Mouse (Mus musculus) MEL (cell line): ENCODE results near the gene Hp.

ENCODE experiments used
- BHLHE40 ChIP-seq: IDR thresholded peaks from 2 replicates; pipeline ENCODE4 v1.6.1; 2012; ENCODE audit warnings: low read depth, mild to moderate bottlenecking, inconsistent platforms, low read length, improper control_type of control experiment, borderline replicate concordance
- CTCF ChIP-seq, 3 experiments: IDR thresholded peaks in 2 of 3; conservative IDR thresholded peaks in 1 of 3; 2 replicates each; pipeline ENCODE4 v1.5.1; 2011 to 2012; ENCODE audit warnings: low read length in 3 of 3, low read depth in 2 of 3, mild to moderate bottlenecking in 2 of 3, improper control_type of control experiment in 1 of 3, inconsistent platforms in 1 of 3, mixed read lengths in 1 of 3, moderate library complexity in 1 of 3; ENCODE audit not compliant: control insufficient read depth in 1 of 3, insufficient read depth in 1 of 3, poor library complexity in 1 of 3, severe bottlenecking in 1 of 3
- EP300 ChIP-seq, 2 experiments: IDR thresholded peaks; 2 replicates each; pipeline ENCODE4 v1.6.1; 2011; ENCODE audit warnings: improper control_type of control experiment in 2 of 2, low read length in 2 of 2, low read depth in 1 of 2, mild to moderate bottlenecking in 1 of 2
- KAT2A ChIP-seq: conservative IDR thresholded peaks from 2 replicates; pipeline ENCODE4 v1.6.1; 2012; ENCODE audit warnings: low read depth, low read length, improper control_type of control experiment, inconsistent platforms
- MAX ChIP-seq: IDR thresholded peaks from 2 replicates; pipeline ENCODE4 v1.6.1; 2011; ENCODE audit warnings: low read length, improper control_type of control experiment
- MYC ChIP-seq: IDR thresholded peaks from 2 replicates; pipeline ENCODE4 v1.6.1; 2011; ENCODE audit warnings: low read depth, mild to moderate bottlenecking, low read length, improper control_type of control experiment, moderate library complexity
- POLR2A ChIP-seq, 2 experiments: IDR thresholded peaks; 2 replicates each; pipeline ENCODE4 v1.6.1; 2011 to 2012; ENCODE audit warnings: low read length in 2 of 2, mild to moderate bottlenecking in 2 of 2, control low read depth in 1 of 2, improper control_type of control experiment in 1 of 2, low read depth in 1 of 2, moderate library complexity in 1 of 2; ENCODE audit not compliant: control insufficient read depth in 1 of 2, insufficient read depth in 1 of 2, poor library complexity in 1 of 2
- UBTF ChIP-seq: IDR thresholded peaks from 2 replicates; pipeline ENCODE4 v1.6.1; 2012; ENCODE audit warnings: low read depth, mild to moderate bottlenecking, inconsistent platforms, low read length, improper control_type of control experiment, moderate library complexity, borderline replicate concordance; ENCODE audit not compliant: insufficient read depth
- USF1 ChIP-seq: IDR thresholded peaks from 2 replicates; pipeline ENCODE4 v1.6.1; 2014; ENCODE audit warnings: low read depth, mild to moderate bottlenecking, inconsistent platforms, low read length, improper control_type of control experiment, moderate library complexity
- USF2 ChIP-seq, 2 experiments: IDR thresholded peaks; 2 replicates each; pipeline ENCODE4 v1.6.1; 2011 to 2012; ENCODE audit warnings: improper control_type of control experiment in 2 of 2, low read length in 2 of 2, borderline replicate concordance in 1 of 2, inconsistent platforms in 1 of 2, low read depth in 1 of 2, mild to moderate bottlenecking in 1 of 2; ENCODE audit not compliant: insufficient read depth in 1 of 2
- ZKSCAN1 ChIP-seq: IDR thresholded peaks from 2 replicates; pipeline ENCODE4 v1.6.1; 2012; ENCODE audit warnings: low read depth, mild to moderate bottlenecking, inconsistent platforms, low read length, improper control_type of control experiment, moderate library complexity
- ZMIZ1 ChIP-seq: IDR thresholded peaks from 2 replicates; pipeline ENCODE4 v1.6.1; 2012; ENCODE audit warnings: low read depth, mild to moderate bottlenecking, inconsistent platforms, low read length, improper control_type of control experiment, moderate library complexity

GRCm38 (mm10) chr8:109576311-109576710 is 2.7 kb downstream of the Hp start:
- TF ChIP-seq CTCF (IDR thresholded peaks at IDR 0.05 in 2 of 3, conservative IDR thresholded peaks at IDR 0.05 in 1 of 3; ENCODE audit: control insufficient read depth in 1 of 3, insufficient read depth in 1 of 3, low read depth in 2 of 3, low read length in 3 of 3, poor library complexity in 1 of 3, severe bottlenecking in 1 of 3) (no peak), USF1 (no peak), ZKSCAN1 (no peak), ZMIZ1 (no peak), POLR2A (IDR thresholded peaks at IDR 0.05; ENCODE audit: control insufficient read depth in 1 of 2, insufficient read depth in 1 of 2, low read depth in 1 of 2, low read length in 2 of 2, poor library complexity in 1 of 2) (no peak), MAX (no peak), MYC (no peak), EP300 (IDR thresholded peaks at IDR 0.05; ENCODE audit: low read depth in 1 of 2, low read length in 2 of 2) (no peak), KAT2A (no peak), BHLHE40 (no peak), UBTF (no peak), USF2 (IDR thresholded peaks at IDR 0.05; ENCODE audit: borderline replicate concordance in 1 of 2, insufficient read depth in 1 of 2, low read depth in 1 of 2, low read length in 2 of 2) (no peak)
